In the genomic region with DNA sequence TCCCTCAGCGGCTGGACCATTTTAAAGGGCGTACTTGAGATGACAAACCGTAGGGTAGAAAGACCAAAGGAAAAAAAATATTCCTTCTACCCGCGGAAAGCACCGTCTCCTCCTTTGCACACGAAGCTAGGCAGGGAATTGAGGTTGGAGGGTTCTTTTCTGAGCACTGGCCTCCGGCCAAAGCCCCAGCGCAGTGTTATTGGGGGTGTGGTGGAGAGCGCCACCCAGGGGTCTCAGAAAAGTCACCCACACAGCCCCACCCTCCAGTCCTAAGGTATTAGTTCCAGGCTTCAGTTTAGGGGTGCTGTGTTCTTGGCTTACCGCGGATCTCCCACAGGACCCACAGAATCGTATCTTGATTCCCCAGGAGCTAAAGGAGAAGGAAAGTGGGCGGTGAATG, we compare ENCODE assay signal across 8 mouse cellular contexts. TPM values are rescaled to one million over a fixed set of nuclear protein-coding genes. Genes with fewer than 3 reads are reported as not detected.
DNase-seq lines count a peak whose midpoint lies in the region; ATAC-seq lines count a peak whose summit lies in the region.

No protein-coding gene starts in this region.

- no peaks in the 10 kb centered on the region for H3K9me3 ChIP-seq in heart, embryonic 14.5 days (ENCODE audit: control insufficient read depth, low read length)
- no peaks in the 10 kb centered on the region for H3K9me3 ChIP-seq in midbrain, embryonic 13.5 days

- no peak overlapping the region for H3K27ac ChIP-seq in heart, embryonic 14.5 days (replicated peaks in 1 of 2; ENCODE audit: control insufficient read depth in 1 of 2, insufficient read depth in 1 of 2, low read depth in 2 of 2, low read length in 2 of 2)
- no peak overlapping the region for H3K27ac ChIP-seq in midbrain, embryonic 13.5 days

- H3K4me3 ChIP-seq in heart, embryonic 14.5 days (ENCODE audit: control insufficient read depth in 1 of 2, insufficient read depth in 1 of 2, low read depth in 1 of 2, low read length in 2 of 2): peak overlapping the region in 1 of 2 experiments; percentile 48; a peak in 2 of 4 replicates
- H3K4me3 ChIP-seq in midbrain, embryonic 13.5 days (replicated peaks): peak overlapping the region; percentile 77; the same call in 1 of the 2 replicates

- peaks cover 60% of the 10 kb centered on the region for H3K27me3 ChIP-seq in heart, embryonic 14.5 days (ENCODE audit: control insufficient read depth, insufficient read depth, low read length)
- peaks cover 41% of the 10 kb centered on the region for H3K27me3 ChIP-seq in midbrain, embryonic 13.5 days

- 6% methylated on average over 14 of the region's 14 CpGs for WGBS in heart, embryonic 14.5 days
- 5% methylated on average over 14 of the region's 14 CpGs for WGBS in midbrain, embryonic 13.5 days

- ATAC-seq in heart, embryonic 14.5 days (ENCODE audit: insufficient number of reproducible peaks, insufficient read depth, low FRiP score, low read depth): no peak
- no peak for ATAC-seq in midbrain, embryonic 13.5 days
- ATAC-seq in monocyte, adult 5-6 weeks (replicated peaks; ENCODE audit: insufficient number of reproducible peaks, low FRiP score, low TSS enrichment, poor library complexity, severe bottlenecking): no peak

- no peaks in the 10 kb centered on the region for H3K36me3 ChIP-seq in heart, embryonic 14.5 days (ENCODE audit: control insufficient read depth, insufficient read depth, low read length)
- H3K36me3 ChIP-seq in midbrain, embryonic 13.5 days: 0 out of 2 replicates have a peak, but pooled peaks cover 4% of the 10 kb centered on the region

- H3K4me1 ChIP-seq in heart, embryonic 14.5 days (ENCODE audit: control insufficient read depth in 2 of 2, insufficient read depth in 2 of 2, low read length in 2 of 2): peaks cover 18 to 34% of the 10 kb centered on the region in 2 experiments
- peaks cover 37% of the 10 kb centered on the region for H3K4me1 ChIP-seq in midbrain, embryonic 13.5 days (replicated peaks)

- peak; percentile 97 for DNase-seq in heart, adult 11 months
- DNase-seq in heart, adult 9 months (ENCODE audit: low spot score in 2 of 2): no peak
- peak; percentile 48 for DNase-seq in embryo, embryonic 10 days (ENCODE audit: low spot score)
- DNase-seq in kidney, postnatal 36 days: peak; percentile 36 to 53
- DNase-seq in layer of hippocampus, adult 9-11 months: no peak

- peak overlapping the region; percentile 77 for H3K4me2 ChIP-seq in heart, embryonic 14.5 days (ENCODE audit: low read length)
- H3K4me2 ChIP-seq in midbrain, embryonic 13.5 days (replicated peaks): peak overlapping the region; percentile 99

- no peak overlapping the region; the same call in 1 of the 2 replicates for H3K9ac ChIP-seq in heart, embryonic 14.5 days (ENCODE audit: low read length)
- H3K9ac ChIP-seq in midbrain, embryonic 13.5 days (replicated peaks): no peak overlapping the region

RNA-seq across cellular contexts. Expression of gene Zbtb16, which starts 1.2 kb away (rescaled TPM):
- 2.1 and 3.3 TPM in 2 replicates for polyA plus RNA-seq in heart, embryonic 14.5 days (2014; fragmentation: Nextera tagmentation; extraction: Ambion mirVana)
- 6.8 and 7.2 TPM in 2 replicates for polyA plus RNA-seq in midbrain, embryonic 13.5 days (2015; fragmentation: Nextera tagmentation; extraction: Ambion mirVana)
- total RNA-seq in monocyte, adult 5-6 weeks (2017): 25.8 to 37.9 TPM (median 29.0 TPM) in 3 replicates

Comparison
In these comparisons a context has a peak if more than half of its experiments do, and no peak if none do; other contexts are left out.
1. DNase-seq: peak in heart, adult 11 months (single experiment), embryo, embryonic 10 days (single experiment) and kidney, postnatal 36 days (2 of 2); none in heart, adult 9 months (0 of 2) and layer of hippocampus, adult 9-11 months (single experiment).